Mouse (Mus musculus) cortical plate, adult 2 months (tissue): ENCODE measurements at regions not wholly inside any gene's neighbourhood (a gene's known extent, or its start where the extent isn't known, plus 50 kb on each side); places are given as distances from the start of the nearest gene placed in this dataset.

ENCODE experiments used
- CTCF ChIP-seq: fragments of 200-500 bp; IDR thresholded peaks from 2 replicates; pipeline ENCODE4 v1.5.1; 2011; ENCODE audit warnings: mild to moderate bottlenecking, control low read depth, low read length; ENCODE audit not compliant: insufficient read depth; ENCODE audit errors: extremely low read depth
- POLR2A ChIP-seq: fragments of 200-500 bp; IDR thresholded peaks from 2 replicates; pipeline ENCODE4 v1.6.1; 2011; ENCODE audit warnings: mild to moderate bottlenecking, low read length, control low read depth; ENCODE audit not compliant: insufficient read depth; ENCODE audit errors: extremely low read depth

DNA sequence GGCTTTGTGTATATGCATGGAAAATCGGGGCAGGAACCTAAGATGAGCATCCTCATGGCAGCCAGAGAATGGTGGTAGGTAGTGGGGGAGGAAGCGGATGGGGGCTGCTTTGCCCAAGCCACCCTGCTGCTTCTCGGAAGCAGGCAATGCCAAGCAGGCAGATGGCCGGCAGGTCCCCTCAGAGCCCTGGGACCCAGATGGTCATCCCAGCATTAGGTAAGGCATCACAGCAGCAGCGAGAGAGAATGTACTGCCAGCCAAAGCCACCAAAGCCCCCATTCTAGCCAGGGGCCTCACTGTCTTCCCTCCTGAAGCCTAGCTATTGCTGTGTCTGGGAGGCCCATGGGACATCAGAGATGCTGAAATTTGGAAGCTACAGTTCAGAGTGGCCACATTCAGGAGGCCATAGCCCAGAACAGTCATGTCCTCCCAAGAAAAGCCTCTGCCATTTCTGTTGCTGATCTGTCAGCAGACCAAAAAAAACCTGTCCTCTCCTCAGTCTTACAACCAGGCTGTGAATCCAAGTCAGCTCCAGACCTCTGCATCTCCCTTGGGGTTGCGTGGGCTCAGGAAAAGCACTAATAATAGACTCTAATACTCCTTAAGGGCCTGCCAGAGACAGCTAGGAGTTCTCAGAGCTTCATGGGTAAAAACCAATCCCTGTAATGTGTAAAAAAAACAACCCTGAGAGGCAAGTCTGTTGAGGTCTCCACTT lies 88.5 kb upstream of the Zmiz1 start:
- TF ChIP-seq CTCF = no peak
- TF ChIP-seq POLR2A = no peak
